Mouse (Mus musculus) bone marrow macrophage, adult 2 months (primary cell): ENCODE measurements around the gene Slc26a10. TPM values are rescaled to one million over a fixed set of nuclear protein-coding genes. Genes with fewer than 3 reads are reported as not detected.

ENCODE experiments used
- H3K27ac ChIP-seq: 2 replicates; pipeline ENCODE4 v1.5.1; 2012; ENCODE audit warnings: low read depth, low read length; ENCODE audit not compliant: insufficient read depth
- H3K4me1 ChIP-seq: 2 replicates; pipeline ENCODE4 v1.6.1; 2012; ENCODE audit warnings: low read length; ENCODE audit not compliant: control insufficient read depth, insufficient read depth
- H3K4me3 ChIP-seq: 2 replicates; pipeline ENCODE4 v1.5.1; 2012; ENCODE audit warnings: mild to moderate bottlenecking, low read length, moderate library complexity; ENCODE audit not compliant: insufficient read depth
- CTCF ChIP-seq: IDR thresholded peaks from 2 replicates; pipeline ENCODE4 v1.5.1; 2012; ENCODE audit warnings: low read depth, mild to moderate bottlenecking, low read length, moderate library complexity
- POLR2A ChIP-seq: IDR thresholded peaks from 2 replicates; pipeline ENCODE4 v1.6.1; 2012; ENCODE audit warnings: mild to moderate bottlenecking, low read depth, low read length, borderline replicate concordance
- polyA plus RNA-seq: library from polyadenylated mRNA; stranded (reverse); fragments of >200 nt; gene quantifications from 2 replicates; pipeline ENCODE4 v1.2.4, GENCODE M21; 2012; ENCODE audit not compliant: missing spikeins, insufficient read depth, insufficient read length

Slc26a10 gene
- polyA plus RNA-seq, 1 experiment = not detected

DNA sequence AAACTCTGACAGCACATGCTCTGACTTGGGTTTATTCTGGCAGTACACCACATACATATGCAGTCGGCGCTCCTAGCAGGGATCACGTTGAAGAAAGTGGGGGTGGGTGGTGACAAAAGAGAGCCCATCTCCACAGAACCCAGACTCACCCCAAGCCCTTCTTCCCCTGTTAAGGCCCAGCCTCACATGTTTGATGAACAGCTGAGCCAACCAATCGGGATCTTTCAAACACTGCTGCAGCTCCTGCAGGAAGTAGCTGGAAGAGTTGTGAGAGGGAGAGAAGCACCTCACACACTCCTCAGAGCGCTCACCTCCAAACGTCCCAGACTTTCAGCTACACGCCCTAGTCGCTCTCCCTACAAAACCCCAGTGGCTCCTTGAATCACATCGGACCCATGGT lies 4.7 kb upstream of the Slc26a10 start:
- no peak overlapping the region for H3K4me3 ChIP-seq
- no peaks in the 10 kb centered on the region for H3K4me1 ChIP-seq
- H3K27ac ChIP-seq = no peak overlapping the region
- TF ChIP-seq CTCF (no peak), POLR2A (no peak)

DNA sequence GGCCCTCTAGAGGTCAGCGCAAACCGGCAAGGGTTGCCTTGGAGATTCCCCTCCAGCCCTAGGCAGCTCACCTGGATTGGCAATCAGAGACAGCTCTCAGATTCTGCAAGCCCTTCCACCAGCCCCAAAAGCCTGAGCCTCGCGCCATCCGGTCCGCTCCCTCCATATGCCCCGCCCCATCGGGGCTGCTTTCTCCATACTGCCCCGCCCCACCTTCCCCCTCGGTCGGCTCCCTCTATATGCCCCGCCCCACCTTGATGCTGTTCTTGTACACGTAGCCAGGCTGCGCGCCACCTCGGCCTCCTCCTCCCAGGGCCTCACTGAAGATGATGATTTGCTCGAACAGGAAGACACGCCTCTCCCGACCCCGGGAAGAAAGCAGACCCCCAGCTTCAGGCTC lies 3.3 kb upstream of the Slc26a10 start:
- no peak for TF ChIP-seq CTCF
- TF ChIP-seq POLR2A = no peak
- Histone ChIP-seq H3K4me1 (peaks cover under 1% of the 10 kb centered on the region; the same call in 1 of the 2 replicates), H3K4me3 (no peak overlapping the region), H3K27ac (no peak overlapping the region)

DNA sequence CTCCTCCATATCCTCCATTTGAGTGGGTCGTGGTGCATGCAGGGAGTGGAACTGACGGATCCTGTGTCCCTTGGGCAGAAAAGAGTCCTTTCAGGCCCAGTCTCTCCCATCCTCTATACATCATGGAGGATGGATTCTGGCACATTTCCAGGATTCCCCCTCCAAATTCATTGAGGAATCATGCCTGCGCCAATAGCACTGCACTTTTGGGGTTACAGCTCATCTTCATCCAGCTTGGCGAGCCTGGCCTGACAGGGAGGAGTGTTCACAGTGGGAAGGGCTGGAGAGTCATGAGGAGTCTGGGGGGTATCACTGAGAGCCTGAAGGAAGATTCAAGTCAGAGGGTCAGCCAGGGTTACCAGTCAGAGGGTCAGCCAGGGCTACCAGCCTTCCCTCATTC lies 2.2 kb upstream of the Slc26a10 start:
- Histone ChIP-seq H3K27ac (no peak overlapping the region), H3K4me1 (peaks cover 8% of the 10 kb centered on the region; the same call in 1 of the 2 replicates), H3K4me3 (no peak overlapping the region)
- TF ChIP-seq POLR2A = no peak
- TF ChIP-seq CTCF = no peak

DNA sequence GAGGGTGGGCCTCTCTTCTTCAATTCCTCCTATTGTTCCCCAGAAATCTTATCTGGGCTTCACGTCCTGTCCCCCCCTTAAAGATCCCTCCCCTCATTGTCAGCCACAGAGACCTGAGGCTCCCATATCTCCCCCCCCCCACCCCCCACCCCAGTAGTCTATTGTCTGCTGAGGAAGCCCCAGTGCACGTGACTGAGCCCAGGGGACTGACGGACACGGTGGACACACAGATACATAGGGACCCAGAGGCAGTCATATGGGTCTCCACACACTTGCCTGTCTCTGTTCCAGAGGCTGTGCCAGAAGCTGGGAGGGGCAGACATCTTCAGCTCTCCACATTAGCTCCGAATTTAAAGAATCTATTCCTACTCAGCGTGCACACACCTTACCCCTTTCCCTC lies 1.1 kb upstream of the Slc26a10 start:
- H3K4me1 ChIP-seq = peaks cover 8% of the 10 kb centered on the region; the same call in 1 of the 2 replicates
- no peak overlapping the region for H3K27ac ChIP-seq
- H3K4me3 ChIP-seq = no peak overlapping the region
- TF ChIP-seq CTCF (no peak), POLR2A (no peak)

DNA sequence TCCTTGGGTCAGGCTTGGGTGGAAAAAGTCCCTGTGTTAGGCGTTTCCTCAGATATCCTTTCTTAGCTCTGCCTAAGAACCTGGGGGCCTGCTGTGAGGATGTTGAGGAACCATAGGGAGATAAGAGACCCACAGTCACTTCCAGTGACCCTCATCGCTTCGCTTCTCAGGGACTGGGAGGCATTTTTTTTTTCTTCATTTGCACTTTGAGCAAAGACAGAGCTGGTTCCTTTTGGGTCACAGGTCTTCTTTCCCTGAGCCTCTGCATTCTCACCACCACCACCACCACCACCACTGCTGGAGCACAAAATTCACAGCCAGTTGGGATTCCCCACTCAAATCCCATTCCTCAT lies 226 bp upstream of the Slc26a10 start:
- Histone ChIP-seq H3K4me3 (no peak overlapping the region), H3K4me1 (peaks cover 8% of the 10 kb centered on the region; the same call in 1 of the 2 replicates), H3K27ac (no peak overlapping the region)
- TF ChIP-seq POLR2A = no peak
- TF ChIP-seq CTCF = no peak

DNA sequence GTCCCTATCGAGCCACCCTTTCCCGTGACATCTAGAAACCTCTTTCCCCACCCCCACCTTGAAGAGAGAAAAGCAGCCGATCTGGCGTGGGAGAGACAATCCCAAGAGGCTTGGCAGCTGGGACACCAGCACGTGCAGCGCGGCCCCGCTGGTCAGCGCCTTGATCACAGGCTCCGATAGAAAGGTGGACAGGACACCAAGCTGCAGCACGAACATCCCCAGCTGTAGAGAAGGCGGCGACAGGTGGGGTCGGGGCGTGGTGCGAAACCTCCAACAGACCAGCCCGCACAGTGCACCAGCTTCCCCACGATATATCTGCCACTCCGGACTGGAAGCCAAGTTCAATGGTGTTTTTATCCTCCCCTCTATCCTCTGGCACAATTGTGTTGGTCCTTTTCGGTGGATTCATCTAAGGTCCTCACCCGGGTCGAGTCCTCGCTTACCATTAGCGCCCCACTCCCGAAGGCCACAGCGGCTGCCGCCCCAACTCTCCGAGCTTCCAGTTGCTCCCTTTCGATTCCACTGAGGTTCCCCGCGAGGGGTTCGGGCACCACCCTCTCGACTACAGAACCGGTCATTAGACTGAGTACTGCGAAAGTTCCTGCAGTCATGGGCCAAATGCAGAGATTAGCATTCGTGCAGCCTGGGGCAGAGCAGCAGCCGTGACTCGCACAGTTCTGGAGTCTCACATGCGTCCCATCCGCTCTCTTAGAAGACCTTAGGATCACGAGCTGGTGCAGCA lies 2.0 kb downstream of the Slc26a10 start:
- TF ChIP-seq CTCF = no peak
- no peak for TF ChIP-seq POLR2A
- Histone ChIP-seq H3K4me3 (peak overlapping the region; percentile 35), H3K27ac (no peak overlapping the region), H3K4me1 (peaks cover 8% of the 10 kb centered on the region; the same call in 1 of the 2 replicates)

DNA sequence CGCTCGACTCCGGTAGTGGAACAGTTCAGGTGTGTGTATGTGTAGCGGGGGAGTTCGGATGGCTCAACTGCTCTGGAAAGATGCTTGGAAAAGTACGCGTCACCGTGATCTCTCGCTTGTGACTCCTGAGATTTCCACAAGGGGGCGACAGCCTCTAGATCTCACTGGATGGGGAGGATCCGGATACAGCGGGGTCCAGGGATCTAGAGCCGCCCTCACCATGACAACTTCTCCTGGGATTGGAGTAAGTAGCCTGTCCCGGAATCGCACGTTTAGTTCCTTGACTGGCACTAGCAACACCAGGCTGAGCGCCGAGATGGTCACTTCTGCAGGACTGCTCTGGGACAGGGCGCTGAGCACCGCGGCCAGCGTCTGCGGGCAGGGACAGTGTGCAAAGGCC lies 2.7 kb downstream of the Slc26a10 start:
- peaks cover 8% of the 10 kb centered on the region; the same call in 1 of the 2 replicates for H3K4me1 ChIP-seq

DNA sequence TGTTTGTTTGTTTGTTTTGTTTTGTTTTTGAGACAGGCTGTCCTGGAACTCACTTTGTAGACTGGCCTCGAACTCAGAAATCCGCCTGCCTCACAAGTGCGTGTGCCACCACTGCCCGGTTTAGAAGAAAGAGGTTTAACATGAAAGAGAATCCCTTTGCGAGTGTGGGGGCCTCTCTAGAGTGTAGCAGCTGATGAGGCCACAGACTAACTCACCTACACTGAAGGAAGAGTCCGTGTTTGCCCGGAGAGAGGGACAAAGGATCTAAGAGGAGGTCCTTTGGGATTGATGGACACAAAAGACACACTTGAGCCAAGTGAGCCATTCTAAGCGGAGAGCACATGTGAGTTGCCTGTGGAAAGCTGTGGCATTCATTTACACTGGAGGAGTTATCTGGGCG lies 3.2 kb downstream of the Slc26a10 start:
- Histone ChIP-seq H3K27ac (no peak overlapping the region), H3K4me3 (no peak overlapping the region), H3K4me1 (peaks cover 8% of the 10 kb centered on the region; the same call in 1 of the 2 replicates)
- TF ChIP-seq CTCF = no peak
- no peak for TF ChIP-seq POLR2A

More for the DNA sequence above, 2.7 kb downstream of the Slc26a10 start:
- TF ChIP-seq CTCF (peak; percentile 85), POLR2A (no peak)
- Histone ChIP-seq H3K4me3 (peak overlapping the region; percentile 35), H3K27ac (no peak overlapping the region)

DNA sequence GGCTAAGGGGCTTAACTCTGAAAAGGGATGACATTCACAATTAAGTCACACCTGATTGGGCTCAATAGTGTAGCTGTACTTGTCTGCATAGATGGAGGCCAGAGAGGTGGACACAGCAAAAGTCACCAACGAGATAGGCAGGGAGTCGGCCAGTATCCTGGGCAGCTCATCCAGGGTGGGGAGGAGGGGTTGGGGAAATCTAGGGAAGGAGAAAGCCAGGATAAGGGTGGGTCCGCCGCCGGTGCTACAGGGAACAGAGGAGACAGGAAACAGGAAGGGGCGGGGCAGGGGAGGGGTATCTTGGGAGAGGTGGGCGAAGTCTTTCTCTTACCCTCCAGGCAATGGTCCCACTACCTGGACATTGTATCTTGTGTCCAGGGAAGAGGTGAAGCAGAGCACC lies 3.7 kb downstream of the Slc26a10 start:
- peaks cover 8% of the 10 kb centered on the region; the same call in 1 of the 2 replicates for H3K4me1 ChIP-seq
- no peak overlapping the region for H3K27ac ChIP-seq
- no peak overlapping the region for H3K4me3 ChIP-seq
- no peak for TF ChIP-seq POLR2A
- TF ChIP-seq CTCF = no peak

DNA sequence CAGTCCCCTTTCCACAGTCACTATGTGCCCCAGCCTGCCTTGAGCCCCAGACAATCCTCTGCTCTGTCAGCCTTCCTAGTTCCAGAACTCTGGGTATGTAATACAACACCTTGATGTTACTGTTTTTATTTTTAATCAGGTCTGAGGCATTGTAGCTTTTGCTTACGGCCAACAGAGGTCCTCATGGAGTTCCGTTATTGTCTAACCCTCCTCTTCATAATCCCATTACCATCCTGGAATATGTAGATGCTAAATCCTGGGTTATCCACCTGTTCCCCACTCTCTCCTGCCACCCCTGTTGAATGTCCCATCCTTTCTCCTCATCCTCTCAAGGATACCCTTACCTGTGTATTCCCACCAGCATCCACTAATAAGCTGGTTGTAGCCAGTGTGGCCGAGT lies 4.2 kb downstream of the Slc26a10 start:
- no peak for TF ChIP-seq CTCF
- no peak for TF ChIP-seq POLR2A

More for the DNA sequence above, 4.2 kb downstream of the Slc26a10 start:
- Histone ChIP-seq H3K27ac (no peak overlapping the region), H3K4me1 (peaks cover 8% of the 10 kb centered on the region; the same call in 1 of the 2 replicates), H3K4me3 (no peak overlapping the region)
